Mouse (Mus musculus) lung, embryonic 14.5 days (tissue): ENCODE measurements at regions not wholly inside any gene's neighbourhood (a gene's known extent, or its start where the extent isn't known, plus 50 kb on each side); places are given as distances from the start of the nearest gene placed in this dataset.
A peak's percentile ranks its signal among the peaks of the same experiment; 100 is the strongest.

Source experiments
- ATAC-seq: fragments of 200-750 bp; cut with Nextera tagmentation; 2 replicates; pipeline ENCODE4 v1.8.0; 2017; ENCODE audit warnings: mild to moderate bottlenecking, moderate TSS enrichment, moderate library complexity; ENCODE audit not compliant: insufficient read depth
- DNase-seq: peaks from one replicate; pipeline ENCODE4 v3.0.0-alpha.2; 2015
- H3K27ac ChIP-seq: fragments of 300-500 bp; sonication (generic); 2 replicates; pipeline ENCODE4 v1.5.1; 2014; ENCODE audit warnings: low read depth, mild to moderate bottlenecking, moderate library complexity
- H3K27me3 ChIP-seq: fragments of 300-500 bp; sonication (generic); 2 replicates; pipeline ENCODE4 v1.6.1; 2014; ENCODE audit warnings: low read length, control low read depth; ENCODE audit not compliant: insufficient read depth
- H3K36me3 ChIP-seq: fragments of 300-500 bp; sonication (generic); 2 replicates; pipeline ENCODE4 v1.6.1; 2014; ENCODE audit warnings: control low read depth; ENCODE audit not compliant: insufficient read depth
- H3K4me1 ChIP-seq: fragments of 300-500 bp; sonication (generic); 2 replicates; pipeline ENCODE4 v1.6.1; 2014; ENCODE audit warnings: antibody characterized with exemption, control low read depth; ENCODE audit not compliant: insufficient read depth
- H3K4me2 ChIP-seq: fragments of 300-500 bp; sonication (generic); 2 replicates; pipeline ENCODE4 v1.6.1; 2014; ENCODE audit warnings: mild to moderate bottlenecking
- H3K4me3 ChIP-seq: fragments of 300-500 bp; sonication (generic); 2 replicates; pipeline ENCODE4 v1.5.1; 2014; ENCODE audit warnings: low read depth, low read length
- H3K9ac ChIP-seq: fragments of 300-500 bp; sonication (generic); 2 replicates; pipeline ENCODE4 v1.6.1; 2014
- H3K9me3 ChIP-seq: fragments of 300-500 bp; sonication (generic); 2 replicates; pipeline ENCODE4 v1.6.1; 2016; ENCODE audit warnings: low read depth, low read length, control low read depth
- CTCF ChIP-seq: IDR thresholded peaks from 2 replicates; pipeline ENCODE4 v1.5.1; 2016; ENCODE audit warnings: antibody characterized with exemption, low read depth
- WGBS: fragments of 180-500 bp; shearing (Covaris S2); extraction: QIAGEN DNeasy Blood & Tissue Kit; methylation state at CpG from one replicate; pipeline ENCODE4 v1.1.7; 2014; 5-methylcytosine and 5-hydroxymethylcytosine counted together

DNA sequence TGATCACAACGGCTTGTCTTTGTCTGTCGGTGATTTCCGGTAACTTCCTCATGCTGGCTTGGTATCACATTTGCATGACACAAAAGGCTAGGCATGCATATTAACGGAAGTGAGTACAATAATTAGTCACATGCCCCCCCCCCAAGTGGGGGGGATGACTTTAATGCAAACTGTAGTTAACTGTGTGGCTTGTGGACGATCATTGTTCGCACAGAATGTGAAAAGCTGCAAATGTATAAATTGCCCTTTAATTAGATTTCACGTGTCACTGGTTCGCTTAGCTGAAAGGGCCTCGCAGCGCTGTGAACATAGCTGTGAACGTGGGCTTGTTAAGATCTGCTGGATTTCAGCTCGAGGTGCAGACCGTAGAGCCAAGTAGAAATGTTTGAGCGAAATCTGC is 86.8 kb downstream of the Sox1 start:
- H3K36me3 ChIP-seq, result no peaks in the 10 kb centered on the region
- no peak overlapping the region for H3K9ac ChIP-seq
- H3K4me2 ChIP-seq, result no peak overlapping the region
- H3K4me1 ChIP-seq, result no peaks in the 10 kb centered on the region
- peaks cover 35% of the 10 kb centered on the region for H3K27me3 ChIP-seq
- no peak for TF ChIP-seq CTCF
- H3K4me3 ChIP-seq, result no peak overlapping the region
- H3K9me3 ChIP-seq, result no peaks in the 10 kb centered on the region
- DNase-seq, result no peak
- ATAC-seq, result no peak
- 80% methylated on average over 14 of the region's 14 CpGs for WGBS
- no peak overlapping the region for H3K27ac ChIP-seq

DNA sequence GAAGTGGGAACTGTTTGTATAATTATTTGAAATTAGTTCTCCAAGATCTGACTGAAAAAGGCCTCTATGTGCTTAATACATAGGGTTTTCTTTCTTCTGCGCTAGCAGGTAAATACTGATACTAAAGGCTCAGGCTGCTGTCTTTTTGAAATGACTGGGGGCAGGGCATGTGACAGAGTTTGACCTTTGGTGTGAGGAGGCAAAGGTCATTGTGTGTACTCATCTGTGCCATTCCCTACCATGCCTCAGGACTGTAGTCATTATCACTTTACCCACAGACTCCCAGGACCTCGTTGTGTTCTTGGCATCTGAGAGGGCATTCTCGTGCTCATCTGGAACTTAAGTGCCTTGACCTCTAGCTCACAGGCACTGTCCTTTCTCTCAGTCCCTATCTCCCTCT is 88.5 kb downstream of the Sox1 start:
- no peak for TF ChIP-seq CTCF
- Histone ChIP-seq H3K27ac (no peak overlapping the region), H3K36me3 (no peaks in the 10 kb centered on the region), H3K27me3 (peaks cover 19% of the 10 kb centered on the region), H3K4me3 (no peak overlapping the region), H3K9me3 (no peaks in the 10 kb centered on the region), H3K4me2 (no peak overlapping the region), H3K9ac (no peak overlapping the region), H3K4me1 (no peaks in the 10 kb centered on the region)
- 68% methylated on average over 3 of the region's 3 CpGs for WGBS
- DNase-seq (no peak), ATAC-seq (no peak)

DNA sequence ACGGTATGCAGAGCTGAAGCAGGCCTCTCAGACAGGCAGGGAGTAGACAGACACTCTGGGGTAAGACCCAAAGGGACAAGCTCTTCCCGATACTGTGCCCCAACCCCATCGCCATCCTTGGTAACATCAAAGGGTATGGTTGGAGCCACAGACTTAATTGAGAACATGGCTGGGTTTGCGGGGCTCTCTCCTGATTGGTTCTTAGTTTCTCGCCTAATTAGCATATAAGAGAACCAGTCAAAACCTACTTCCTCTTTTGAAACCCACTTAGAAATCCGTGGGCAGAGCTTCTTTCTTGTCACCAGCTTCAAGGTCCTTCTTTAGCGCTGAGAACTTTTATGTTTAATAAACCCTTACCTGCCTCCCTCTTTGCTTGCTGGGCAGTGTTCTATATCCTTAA is 87.5 kb upstream of the Spaca7 start:
- ATAC-seq (no peak), DNase-seq (no peak)
- peaks cover 2% of the 10 kb centered on the region; the same call in 1 of the 2 replicates for H3K27me3 ChIP-seq
- TF ChIP-seq CTCF, result no peak
- H3K27ac ChIP-seq, result no peak overlapping the region
- H3K4me2 ChIP-seq, result no peak overlapping the region
- H3K4me3 ChIP-seq, result no peak overlapping the region
- no peaks in the 10 kb centered on the region for H3K36me3 ChIP-seq
- no peak overlapping the region for H3K9ac ChIP-seq
- WGBS, result 73% methylated on average over 7 of the region's 7 CpGs
- no peaks in the 10 kb centered on the region for H3K9me3 ChIP-seq
- no peaks in the 10 kb centered on the region for H3K4me1 ChIP-seq

DNA sequence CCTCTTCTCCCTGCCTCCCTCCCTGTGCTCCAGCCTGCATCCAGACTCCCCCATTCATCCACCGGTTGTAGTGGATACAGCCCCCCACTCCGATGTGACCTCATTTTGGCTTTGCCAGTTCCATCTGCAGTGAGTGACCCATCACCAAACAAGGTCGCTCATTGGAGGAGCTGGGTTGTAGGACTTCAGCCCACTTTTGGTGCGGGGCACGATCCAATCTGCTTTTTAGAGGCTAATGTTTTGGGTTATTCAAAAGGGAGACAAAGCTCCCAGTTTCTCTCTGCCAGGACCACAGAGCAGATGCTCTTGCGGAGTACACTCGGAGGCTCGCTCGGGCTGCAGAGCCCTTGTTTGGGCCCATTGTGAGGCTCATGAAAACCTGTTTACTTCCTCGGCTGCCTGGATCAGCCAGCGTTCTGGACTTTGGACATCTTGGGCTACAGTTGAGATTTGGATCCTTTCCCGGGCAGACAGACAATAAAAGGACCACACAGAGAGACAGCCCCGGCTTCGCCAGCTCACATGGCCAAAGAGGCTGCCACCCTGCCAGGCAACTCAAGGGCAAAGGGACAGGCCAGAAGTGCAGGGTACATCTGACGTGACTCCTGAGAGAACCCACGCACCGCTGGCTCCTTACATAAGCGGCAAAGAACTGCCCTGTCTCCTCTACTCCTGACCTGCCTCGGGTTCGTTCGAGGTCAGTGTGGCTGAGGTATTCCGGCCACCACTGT is 86.3 kb upstream of the Spaca7 start:
- Histone ChIP-seq H3K9me3 (no peaks in the 10 kb centered on the region), H3K27me3 (no peaks in the 10 kb centered on the region), H3K4me3 (no peak overlapping the region), H3K9ac (no peak overlapping the region), H3K4me1 (no peaks in the 10 kb centered on the region), H3K27ac (no peak overlapping the region), H3K4me2 (no peak overlapping the region), H3K36me3 (no peaks in the 10 kb centered on the region)
- DNase-seq (peak; percentile 62), ATAC-seq (0 out of 2 replicates have a peak, but pooled peaks have one; percentile 6)
- 61% methylated on average over 22 of the region's 22 CpGs for WGBS
- no peak for TF ChIP-seq CTCF

DNA sequence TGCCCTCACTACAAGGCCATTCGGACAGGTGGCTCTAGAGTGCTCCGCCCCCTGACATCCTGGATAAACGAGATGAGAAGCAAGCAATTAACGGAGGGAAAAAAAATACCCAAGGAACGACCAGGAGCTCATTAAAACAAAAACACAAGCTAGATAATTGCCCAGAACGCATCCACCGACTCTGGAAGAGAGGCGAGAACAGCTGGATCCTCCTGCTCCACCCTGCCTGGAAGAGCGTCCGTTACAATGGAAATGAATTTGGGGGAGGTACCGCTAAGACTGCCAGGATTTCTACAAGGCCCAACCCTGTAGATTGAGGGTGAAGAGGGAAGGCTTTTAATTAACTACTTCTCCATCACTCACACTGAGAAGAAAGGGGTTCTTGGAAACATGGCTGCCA is 85.6 kb upstream of the Spaca7 start:
- no peaks in the 10 kb centered on the region for H3K36me3 ChIP-seq
- WGBS, result 46% methylated on average over 11 of the region's 11 CpGs
- H3K4me1 ChIP-seq, result no peaks in the 10 kb centered on the region
- no peaks in the 10 kb centered on the region for H3K9me3 ChIP-seq
- DNase-seq (no peak), ATAC-seq (no peak)
- no peaks in the 10 kb centered on the region for H3K27me3 ChIP-seq
- no peak for TF ChIP-seq CTCF
- no peak overlapping the region for H3K4me3 ChIP-seq
- H3K4me2 ChIP-seq, result no peak overlapping the region
- no peak overlapping the region for H3K27ac ChIP-seq
- no peak overlapping the region for H3K9ac ChIP-seq

DNA sequence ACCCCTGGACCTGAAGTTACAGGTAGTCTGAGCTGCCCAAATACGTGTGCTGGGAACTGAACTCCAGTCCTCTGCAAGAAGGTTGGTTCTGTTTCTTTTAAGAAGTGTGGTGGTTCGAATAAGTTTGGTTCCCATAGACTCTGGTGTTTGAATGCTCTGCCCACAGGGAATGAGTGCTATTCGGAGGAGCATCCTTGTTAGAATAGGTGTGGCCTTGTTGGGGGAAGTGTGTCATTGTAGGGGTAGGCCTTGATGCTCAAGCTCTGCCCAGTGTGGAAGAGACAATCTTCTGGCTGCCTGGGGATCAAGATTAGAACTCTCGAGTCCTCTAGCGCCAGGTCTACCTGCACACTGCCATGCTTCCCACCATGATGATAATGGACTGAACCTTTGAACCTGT is 83.6 kb upstream of the Spaca7 start:
- Histone ChIP-seq H3K4me2 (no peak overlapping the region), H3K9me3 (no peaks in the 10 kb centered on the region), H3K4me1 (no peaks in the 10 kb centered on the region), H3K27me3 (no peaks in the 10 kb centered on the region), H3K36me3 (no peaks in the 10 kb centered on the region), H3K9ac (no peak overlapping the region), H3K4me3 (no peak overlapping the region), H3K27ac (no peak overlapping the region)
- DNase-seq (no peak), ATAC-seq (no peak)
- WGBS, result 83% methylated on average over 5 of the region's 5 CpGs
- no peak for TF ChIP-seq CTCF

DNA sequence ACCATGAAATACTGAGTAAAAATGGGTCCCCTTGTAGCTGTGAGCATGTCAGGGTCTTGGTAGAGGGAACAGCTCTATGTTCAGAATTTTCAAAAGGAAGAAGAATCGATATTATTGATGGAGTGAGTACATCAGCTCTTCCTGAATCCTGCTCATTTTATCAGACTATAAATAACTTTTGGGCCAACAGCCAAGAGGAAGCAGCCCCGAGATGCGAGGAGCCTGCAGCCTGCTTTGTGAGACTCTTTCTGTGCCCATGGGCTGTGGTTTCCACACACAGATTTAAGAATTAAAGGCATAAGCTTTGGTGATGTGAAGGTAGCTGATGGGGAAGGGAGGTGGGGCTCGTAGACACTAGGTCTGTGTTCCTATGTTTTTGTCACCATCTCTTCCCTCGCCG is 81.4 kb upstream of the Spaca7 start:
- no peaks in the 10 kb centered on the region for H3K27me3 ChIP-seq

More for the DNA sequence above, 81.4 kb upstream of the Spaca7 start:
- Histone ChIP-seq H3K36me3 (no peaks in the 10 kb centered on the region), H3K9me3 (no peaks in the 10 kb centered on the region), H3K27ac (no peak overlapping the region), H3K9ac (no peak overlapping the region), H3K4me1 (no peaks in the 10 kb centered on the region), H3K4me3 (no peak overlapping the region), H3K4me2 (no peak overlapping the region)
- DNase-seq (peak; percentile 72), ATAC-seq (no peak)
- TF ChIP-seq CTCF, result no peak
- WGBS, result 46% methylated on average over 6 of the region's 6 CpGs
